Mouse (Mus musculus) heart, adult 10 weeks (tissue): Measurements from ENCODE around the gene Xrcc6. TPM values are rescaled to one million over a fixed set of nuclear protein-coding genes. Genes with fewer than 3 reads are reported as not detected.

Source experiments
- polyA plus RNA-seq: library from polyadenylated mRNA; stranded (reverse); fragments of 350-450 nt; fragmentation: Illumina TruSeq; extraction: RNeasy Lipid Tissue Mini Kit (QIAGEN cat#74804); gene quantifications from one replicate; pipeline ENCODE4 v1.2.3, GENCODE M21; 2014; ENCODE audit warnings: low read depth, low replicate concordance

Gene Xrcc6
- 34.2 TPM for polyA plus RNA-seq

GRCm38 (mm10) chr15:81987646-81988045 lies at the start of gene Xrcc6:
Gene Xrcc6, plus strand, starts transcription at chr15:81987835.

GRCm38 (mm10) chr15:81960171-81961077 lies 27.2 kb upstream of the Xrcc6 start, which contains the start of gene Pmm1:
Gene Pmm1, minus strand, starts transcription at chr15:81960930.

GRCm38 (mm10) chr15:81980321-81980720 lies 7.3 kb upstream of the Xrcc6 start, which contains the start of gene 1700029P11Rik:
Gene 1700029P11Rik, plus strand, starts transcription at chr15:81980540.

GRCm38 (mm10) chr15:82033762-82034161 lies 46.1 kb downstream of the Xrcc6 start, which contains the start of gene Desi1:
Gene Desi1, minus strand, starts transcription at chr15:82033862.

GRCm38 (mm10) chr15:82047080-82047883 lies 59.6 kb downstream of the Xrcc6 start, which contains the start of gene Snu13:
Gene Snu13, minus strand, starts transcription at chr15:82047598.

GRCm38 (mm10) chr15:82058719-82059201 lies 71.1 kb downstream of the Xrcc6 start, which contains the start of gene 4930407I10Rik:
Gene 4930407I10Rik, plus strand, starts transcription at chr15:82059151.

GRCm38 (mm10) chr15:82069898-82070297 lies 82.3 kb downstream of the Xrcc6 start, which contains the start of gene Mei1:
Gene Mei1, plus strand, starts transcription at chr15:82069996.

Other genes with a start within 250 kb of the Xrcc6 start
- 45.5 TPM for gene Zc3h7b, start 242.8 kb upstream of the Xrcc6 start, polyA plus RNA-seq
- 20.9 TPM for gene Rangap1, start 242.3 kb upstream of the Xrcc6 start, polyA plus RNA-seq
- 84.7 TPM for gene Tef, start 185.4 kb upstream of the Xrcc6 start, polyA plus RNA-seq
- 36.4 TPM for gene Tob2, start 129.0 kb upstream of the Xrcc6 start, polyA plus RNA-seq
- gene Phf5a, start 115.9 kb upstream of the Xrcc6 start, polyA plus RNA-seq: 40.3 TPM
- gene Aco2, start 115.5 kb upstream of the Xrcc6 start, polyA plus RNA-seq: 2,087 TPM
- gene Polr3h, start 61.6 kb upstream of the Xrcc6 start, polyA plus RNA-seq: 11.3 TPM
- gene Csdc2, start 51.1 kb upstream of the Xrcc6 start, polyA plus RNA-seq: 91.9 TPM
- 34.2 TPM for gene Pmm1, start 26.9 kb upstream of the Xrcc6 start, polyA plus RNA-seq
- not detected for gene 1700029P11Rik, start 7.3 kb upstream of the Xrcc6 start, polyA plus RNA-seq
- gene Desi1, start 46.0 kb downstream of the Xrcc6 start, polyA plus RNA-seq: 18.6 TPM
- gene Snu13, start 59.8 kb downstream of the Xrcc6 start, polyA plus RNA-seq: 85.5 TPM
- gene 4930407I10Rik, start 71.3 kb downstream of the Xrcc6 start, polyA plus RNA-seq: not detected
- gene Mei1, start 82.2 kb downstream of the Xrcc6 start, polyA plus RNA-seq: not detected
- 9.0 TPM for gene Ccdc134, start 140.1 kb downstream of the Xrcc6 start, polyA plus RNA-seq
- 23.7 TPM for gene Srebf2, start 159.3 kb downstream of the Xrcc6 start, polyA plus RNA-seq
- not detected for gene Shisa8, start 225.0 kb downstream of the Xrcc6 start, polyA plus RNA-seq
- gene Tnfrsf13c, start 236.5 kb downstream of the Xrcc6 start, polyA plus RNA-seq: not detected